Mouse (Mus musculus) adrenal gland, adult 8-10 months (tissue): ENCODE data around the gene Efna2. TPM values are rescaled to one million over a fixed set of nuclear protein-coding genes. Genes with fewer than 3 reads are reported as not detected.
"Not testable (repeated sequence)": the region's sequence is repeated elsewhere in the genome, so short reads cannot be mapped to it uniquely, and the experiment has no call there.

Experiments
- DNase-seq: peaks from one replicate; pipeline ENCODE4 v3.0.0; 2022
- total RNA-seq, 4 experiments: library from RNA; stranded (reverse); gene quantifications; 2 replicates each; pipeline ENCODE4 v1.2.4; 2022

Gene Efna2
- total RNA-seq, 4 experiments from 2014 or later = 2.4 to 5.2 (median 3.3) TPM

GRCm38 (mm10) chr10:80194441-80194840, 15.2 kb downstream of the Efna2 start:
- DNase-seq = no peak

DNA sequence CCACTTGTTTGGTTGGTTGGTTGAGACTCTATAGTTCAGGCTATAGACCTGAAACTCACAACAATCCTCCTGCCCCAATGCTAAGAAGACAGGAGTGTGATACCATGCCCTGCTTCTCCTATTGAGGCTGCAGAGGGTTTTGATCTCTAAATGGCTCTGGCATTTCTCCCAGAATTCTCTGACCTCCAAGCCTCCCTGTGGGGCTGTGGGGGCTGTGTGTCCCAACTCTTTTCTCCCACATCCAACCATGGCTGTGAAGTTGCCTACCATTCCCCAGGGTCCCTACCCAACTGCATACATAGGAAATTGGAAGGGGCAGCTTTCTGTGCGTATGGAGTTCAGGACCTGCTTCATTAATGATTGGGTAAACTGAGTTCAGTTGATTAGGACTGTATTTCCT, 16.9 kb downstream of the Efna2 start:
- DNase-seq = no peak

GRCm38 (mm10) chr10:80196778-80197581, 17.7 kb downstream of the Efna2 start:
- DNase-seq = no peak

DNA sequence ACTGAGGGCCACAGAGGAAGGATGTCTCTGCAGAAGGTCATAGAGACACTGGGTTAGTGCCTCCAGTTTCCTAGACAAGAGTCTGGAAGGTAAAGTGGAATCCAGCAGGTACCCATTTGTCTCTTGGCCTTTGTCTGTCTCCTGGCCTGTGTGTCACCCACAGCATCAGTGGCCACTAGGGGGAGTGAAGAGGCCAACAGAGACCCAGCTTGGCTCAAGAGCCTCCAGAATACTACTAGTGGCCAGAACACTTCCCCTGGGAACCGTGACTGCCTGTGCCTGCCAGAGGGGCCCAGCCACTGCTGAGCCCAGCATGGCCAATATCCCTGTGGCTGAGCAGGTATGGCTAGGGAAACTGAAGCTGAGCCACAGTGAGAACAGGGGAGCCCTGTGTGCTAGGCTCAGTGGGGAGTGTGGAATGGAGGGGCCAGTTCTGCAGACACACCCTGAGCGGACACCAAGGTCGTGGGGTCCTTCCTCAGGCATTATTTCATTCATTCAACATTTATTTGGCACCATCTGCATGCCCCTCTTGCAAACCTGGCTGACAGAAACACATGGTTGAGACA, 20.2 kb downstream of the Efna2 start:
- peak; percentile 68 for DNase-seq

DNA sequence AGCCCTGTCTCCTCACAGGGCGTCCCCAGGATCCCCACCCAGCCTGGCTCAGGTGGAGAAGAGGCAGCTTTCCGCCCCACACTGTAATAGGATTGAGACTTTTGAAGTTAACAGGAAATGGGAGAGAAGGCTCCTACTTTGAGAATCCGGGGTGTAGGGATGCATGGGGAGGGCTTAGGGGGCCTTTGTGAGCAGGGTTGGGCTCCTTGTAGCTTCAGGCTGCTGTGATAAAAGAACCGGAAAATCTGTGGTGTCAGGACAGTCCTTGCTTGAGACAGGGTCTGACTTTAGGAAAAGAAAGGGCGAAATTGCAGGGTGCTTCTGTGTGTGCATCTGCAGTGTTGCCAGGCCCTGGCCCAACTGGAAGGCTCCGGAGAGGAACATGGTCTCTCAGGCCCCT, 21.2 kb downstream of the Efna2 start:
- no peak for DNase-seq

GRCm38 (mm10) chr10:80204055-80204454, 24.8 kb downstream of the Efna2 start:
- DNase-seq = no peak

- no peak for DNase-seq
These were observed 27.9 kb downstream of the Efna2 start for GRCm38 (mm10) chr10:80207201-80207600.

DNA sequence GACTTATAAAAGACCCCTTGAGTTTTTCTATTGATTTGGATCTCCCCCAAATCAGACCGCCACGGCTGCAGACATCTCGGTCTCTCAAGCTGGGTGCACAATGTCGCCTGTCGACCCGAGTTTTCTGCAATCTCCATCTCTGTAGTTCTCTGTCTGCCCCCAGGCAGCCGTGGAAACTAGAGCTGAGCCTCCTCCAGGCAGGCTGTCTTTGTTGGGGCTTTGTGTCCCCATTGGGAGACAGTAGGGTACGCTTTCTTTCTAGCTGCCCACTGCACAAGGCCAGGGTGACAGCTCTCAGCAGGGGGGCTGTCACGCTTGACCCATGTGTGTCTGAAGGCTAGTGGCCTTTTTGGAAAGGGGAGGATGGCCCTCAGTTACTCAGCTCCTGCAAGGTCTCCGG, 28.4 kb downstream of the Efna2 start:
- no peak for DNase-seq

- no peak for DNase-seq
These were observed 29.0 kb downstream of the Efna2 start for GRCm38 (mm10) chr10:80208248-80208647.

DNA sequence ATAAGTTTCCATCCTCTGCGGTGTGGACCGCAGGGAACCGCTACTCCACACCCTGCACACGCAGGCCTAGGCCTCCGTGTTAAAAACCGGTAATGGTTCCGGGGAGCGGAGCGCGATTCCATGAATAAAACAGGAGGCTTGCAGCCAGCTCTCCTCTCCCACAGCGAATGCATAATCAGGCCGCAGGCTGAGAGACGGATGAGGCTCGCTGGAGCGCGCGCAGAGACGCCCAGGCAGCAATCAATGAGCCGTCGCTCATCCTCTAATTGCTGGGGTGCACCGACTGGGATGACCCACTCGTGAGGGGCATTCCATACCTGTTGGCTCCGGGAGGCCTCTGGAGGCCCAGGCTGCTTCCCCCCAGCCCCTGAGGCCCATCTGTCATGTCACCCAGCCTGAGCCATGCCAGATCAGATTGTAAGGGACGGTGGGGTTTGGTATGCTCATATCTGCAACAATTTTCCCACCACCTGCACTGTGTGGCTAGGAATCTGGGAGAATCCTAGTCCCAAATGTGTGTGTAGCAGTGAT, 29.6 kb downstream of the Efna2 start:
- no peak for DNase-seq

DNA sequence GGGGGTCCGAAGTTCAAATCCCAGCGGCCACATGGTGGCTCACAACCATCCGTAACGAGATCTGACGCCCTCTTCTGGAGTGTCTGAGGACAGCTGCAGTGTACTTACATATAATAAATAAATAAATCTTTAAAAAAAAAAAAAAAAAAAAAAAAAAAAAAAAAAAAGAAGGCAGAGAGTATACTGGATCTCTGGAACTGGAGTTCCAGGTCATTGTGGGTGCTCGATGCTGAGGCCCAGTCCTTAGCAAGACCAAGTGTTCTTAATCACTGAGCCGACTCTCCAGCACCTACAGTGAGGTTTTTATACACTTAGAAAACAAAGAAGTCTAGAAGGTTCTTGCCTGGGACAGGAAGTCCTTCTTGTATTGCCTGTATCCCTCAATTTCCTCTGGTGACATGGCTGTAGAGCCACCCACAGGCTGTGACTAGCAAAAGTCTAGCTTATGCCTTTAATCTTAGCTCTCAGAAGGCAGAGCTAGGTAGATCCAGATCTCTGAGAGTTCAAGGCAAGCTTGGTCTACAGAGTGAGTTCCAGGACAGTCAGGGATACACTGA, 32.3 kb downstream of the Efna2 start:
- not testable (repeated sequence) for DNase-seq

- no peak for DNase-seq
These were observed 35.9 kb downstream of the Efna2 start for GRCm38 (mm10) chr10:80215048-80215772.

DNA sequence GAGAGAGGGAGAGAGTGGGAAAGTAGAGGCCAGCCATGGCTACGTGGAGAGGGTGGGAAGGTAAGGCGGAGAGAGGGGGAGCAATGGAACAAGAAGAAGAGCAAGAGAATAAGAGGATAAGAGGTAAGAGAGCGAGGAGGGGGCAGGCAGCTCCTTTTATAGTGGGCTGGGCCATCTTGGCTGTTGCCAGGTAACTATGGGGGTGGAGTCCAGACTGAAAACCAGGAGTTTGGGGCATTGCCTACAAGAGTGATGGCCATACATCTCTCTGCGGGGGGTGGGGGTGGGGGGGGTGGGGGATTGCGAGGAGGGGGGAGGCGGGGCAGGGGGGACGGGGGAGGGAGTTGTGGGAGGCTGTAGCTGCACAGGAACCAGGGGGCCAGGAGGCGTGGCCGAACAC, 41.4 kb downstream of the Efna2 start:
- no peak for DNase-seq

DNA sequence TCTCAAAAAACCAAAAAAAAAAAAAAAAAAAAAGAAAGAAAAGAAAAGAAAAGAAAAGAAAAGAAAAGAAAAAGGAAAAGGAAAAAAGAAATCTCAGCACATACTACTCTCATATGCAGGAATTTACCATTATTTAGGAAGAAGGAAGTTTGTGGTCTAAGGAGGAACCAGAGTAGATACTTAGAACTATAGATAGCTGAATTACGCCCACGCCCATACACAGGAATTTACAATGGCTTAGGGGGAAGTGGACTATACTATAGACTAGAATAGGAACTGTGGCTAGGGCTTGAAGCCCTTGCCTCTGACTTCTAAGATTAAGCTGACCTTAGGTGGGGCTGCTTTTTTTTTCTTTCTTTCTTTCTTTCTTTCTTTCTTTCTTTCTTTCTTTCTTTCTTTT, 43.9 kb downstream of the Efna2 start:
- DNase-seq = not testable (repeated sequence)

GRCm38 (mm10) chr10:80226071-80226415, 46.8 kb downstream of the Efna2 start:
- DNase-seq = no peak

GRCm38 (mm10) chr10:80226416-80227165, 47.3 kb downstream of the Efna2 start, which contains the start of gene Mum1:
Gene Mum1 (plus strand): TSS chr10:80226434.
- peak; percentile 99 for DNase-seq

- no peak for DNase-seq
These were observed 47.9 kb downstream of the Efna2 start for GRCm38 (mm10) chr10:80227166-80227539.

DNA sequence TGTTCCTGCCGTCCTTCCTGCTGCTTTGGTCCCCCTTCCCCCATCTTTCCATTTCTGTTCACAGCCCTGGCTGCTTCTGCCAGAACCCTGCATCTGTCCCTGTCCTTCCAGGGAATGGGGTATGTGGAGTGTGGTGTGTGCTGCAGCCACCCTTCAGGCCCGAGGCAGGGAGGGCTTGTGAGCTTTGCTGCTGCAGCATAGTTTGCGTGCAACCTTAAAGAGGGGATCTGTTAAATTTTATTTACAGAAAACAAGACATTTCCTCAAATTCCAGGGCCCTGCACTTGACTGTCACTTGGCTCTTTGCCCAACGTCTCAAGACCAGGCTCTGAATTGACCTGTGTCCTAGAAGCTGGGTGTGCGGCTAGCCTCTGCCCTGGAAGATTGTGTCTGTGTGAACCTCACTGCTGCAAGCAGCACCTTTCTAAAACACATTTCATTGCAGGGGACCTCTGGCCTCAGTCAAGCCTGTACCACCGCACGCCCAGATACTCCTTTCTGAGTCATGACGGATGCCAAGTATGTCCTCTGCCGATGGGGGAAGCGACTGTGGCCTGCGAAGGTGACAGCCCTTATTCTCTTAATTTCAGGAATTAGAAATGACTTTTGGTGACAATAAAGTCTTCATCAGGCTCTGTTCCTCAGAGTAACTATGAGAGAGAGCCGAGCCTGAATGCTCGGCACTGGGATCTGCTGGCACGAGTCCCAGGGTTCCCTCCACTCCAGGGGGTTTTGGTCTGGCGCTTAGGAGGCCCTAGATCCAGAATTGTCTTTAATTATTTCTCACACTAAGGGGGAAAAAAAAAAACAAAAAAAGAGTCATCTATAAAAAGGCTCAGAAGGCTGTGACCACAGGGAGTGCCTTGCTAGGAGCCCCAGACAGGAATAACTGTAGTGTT, 48.8 kb downstream of the Efna2 start:
- DNase-seq = no peak

- no peak for DNase-seq
These were observed 57.0 kb downstream of the Efna2 start for GRCm38 (mm10) chr10:80236145-80236825.

DNA sequence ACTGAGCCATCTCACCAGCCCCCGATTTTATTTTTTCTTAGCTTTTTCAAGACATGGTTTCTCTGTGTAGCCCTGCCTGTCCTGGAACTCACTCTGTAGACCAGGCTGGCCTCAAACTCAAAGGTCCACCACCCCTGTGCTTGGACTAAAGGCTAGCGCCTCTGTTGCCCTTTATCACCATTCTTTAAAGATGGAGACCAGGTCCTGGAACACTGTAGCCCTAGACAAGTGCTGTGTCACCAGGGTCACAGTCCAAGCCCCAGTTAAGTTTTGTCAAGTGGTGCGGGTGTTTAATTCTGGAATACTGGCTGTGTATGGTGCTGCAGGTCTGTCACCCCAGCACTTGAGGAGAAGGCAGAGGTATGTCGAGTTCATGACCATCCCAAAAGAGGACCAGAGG, 57.7 kb downstream of the Efna2 start:
- DNase-seq = no peak

- DNase-seq = no peak
These were observed 59.0 kb downstream of the Efna2 start for GRCm38 (mm10) chr10:80238306-80238705.
